Mouse (Mus musculus) neural tube, embryonic 13.5 days (tissue): Measurements from ENCODE around the gene Spryd3. TPM values are rescaled to one million over a fixed set of nuclear protein-coding genes. Genes with fewer than 3 reads are reported as not detected.

Source experiments
- ATAC-seq: fragments of 200-750 bp; cut with Nextera tagmentation; 2 replicates; pipeline ENCODE4 v1.8.0; 2017; ENCODE audit warnings: low read depth, mild to moderate bottlenecking, moderate TSS enrichment, moderate library complexity
- H3K27ac ChIP-seq: fragments of 300-500 bp; sonication (generic); replicated peaks from 2 replicates; pipeline ENCODE4 v1.5.1; 2015; ENCODE audit warnings: moderate library complexity, mild to moderate bottlenecking, inconsistent platforms
- H3K27me3 ChIP-seq: fragments of 300-500 bp; sonication (generic); 2 replicates; pipeline ENCODE4 v1.6.1; 2015; ENCODE audit warnings: mild to moderate bottlenecking, inconsistent platforms
- H3K36me3 ChIP-seq: fragments of 300-500 bp; sonication (generic); 2 replicates; pipeline ENCODE4 v1.6.1; 2015; ENCODE audit warnings: mild to moderate bottlenecking, inconsistent platforms
- H3K4me1 ChIP-seq: fragments of 300-500 bp; sonication (generic); replicated peaks from 2 replicates; pipeline ENCODE4 v1.6.1; 2015; ENCODE audit warnings: inconsistent platforms
- H3K4me2 ChIP-seq: fragments of 300-500 bp; sonication (generic); 2 replicates; pipeline ENCODE4 v1.6.1; 2015; ENCODE audit warnings: inconsistent platforms, mild to moderate bottlenecking, moderate library complexity
- H3K4me3 ChIP-seq: fragments of 300-500 bp; sonication (generic); 2 replicates; pipeline ENCODE4 v1.5.1; 2015; ENCODE audit warnings: mild to moderate bottlenecking, inconsistent platforms
- H3K9ac ChIP-seq: fragments of 300-500 bp; sonication (generic); 2 replicates; pipeline ENCODE4 v1.6.1; 2015; ENCODE audit warnings: moderate library complexity, mild to moderate bottlenecking, inconsistent platforms
- H3K9me3 ChIP-seq: fragments of 300-500 bp; sonication (generic); 2 replicates; pipeline ENCODE4 v1.6.1; 2016; ENCODE audit warnings: inconsistent platforms
- WGBS: fragments of 180-500 bp; shearing (Covaris S2); methylation state at CpG from one replicate; pipeline ENCODE4 v1.1.7; 2015; 5-methylcytosine and 5-hydroxymethylcytosine counted together
- polyA plus RNA-seq: library from polyadenylated mRNA; unstranded; fragments of >200 nt; fragmentation: Nextera tagmentation; extraction: Ambion mirVana; gene quantifications from 2 replicates; pipeline ENCODE4 v1.2.1, GENCODE M21; 2015

Spryd3 gene
- polyA plus RNA-seq, 1 experiment from 2014 or later = 54.1 TPM

- peak overlapping the region; percentile 37 for H3K4me2 ChIP-seq
- H3K4me3 ChIP-seq = no peak overlapping the region
- WGBS = 11% methylated on average over 19 of the region's 19 CpGs
- no peak overlapping the region for H3K27ac ChIP-seq
- ATAC-seq = no peak
- peak overlapping the region; percentile 34; the same call in 1 of the 2 replicates for H3K9ac ChIP-seq
- no peaks in the 10 kb centered on the region for H3K9me3 ChIP-seq
- H3K27me3 ChIP-seq = peaks cover 45% of the 10 kb centered on the region
- H3K4me1 ChIP-seq = peaks cover 8% of the 10 kb centered on the region
- H3K36me3 ChIP-seq = no peaks in the 10 kb centered on the region
Observed at GRCm38 (mm10) chr15:102144726-102145125, 8.7 kb upstream of the Spryd3 start.

- H3K9me3 ChIP-seq = no peaks in the 10 kb centered on the region
- no peak for ATAC-seq
- H3K27ac ChIP-seq = no peak within 1 kb of the TSS
- peak within 1 kb of the TSS; percentile 37 for H3K4me2 ChIP-seq
- H3K9ac ChIP-seq = peak within 1 kb of the TSS; percentile 34; the same call in 1 of the 2 replicates
- no peak within 1 kb of the TSS for H3K4me3 ChIP-seq
- no peaks in the 10 kb centered on the region for H3K36me3 ChIP-seq
- 4% methylated on average over 22 of the region's 22 CpGs for WGBS
- H3K4me1 ChIP-seq = peaks cover 8% of the 10 kb centered on the region
- peaks cover 45% of the 10 kb centered on the region for H3K27me3 ChIP-seq
Observed at GRCm38 (mm10) chr15:102144274-102144711, 8.3 kb upstream of the Spryd3 start, which contains the start of gene Igfbp6. Igfbp6 (plus strand) TSS chr15:102144362.

- Histone ChIP-seq H3K27me3 (peaks cover 45% of the 10 kb centered on the region), H3K4me2 (no peak overlapping the region), H3K4me3 (no peak overlapping the region), H3K9me3 (no peaks in the 10 kb centered on the region), H3K27ac (no peak overlapping the region), H3K9ac (no peak overlapping the region), H3K4me1 (peaks cover 8% of the 10 kb centered on the region), H3K36me3 (no peaks in the 10 kb centered on the region)
- 56% methylated on average over 23 of the region's 23 CpGs for WGBS
- no peak for ATAC-seq
Observed at GRCm38 (mm10) chr15:102142914-102143912, 7.2 kb upstream of the Spryd3 start.

- WGBS = 89% methylated on average over 5 of the region's 5 CpGs
- H3K9me3 ChIP-seq = no peaks in the 10 kb centered on the region
- H3K36me3 ChIP-seq = no peaks in the 10 kb centered on the region
- H3K4me3 ChIP-seq = no peak overlapping the region
- peaks cover 17% of the 10 kb centered on the region for H3K4me1 ChIP-seq
- no peak overlapping the region for H3K4me2 ChIP-seq
- H3K27ac ChIP-seq = no peak overlapping the region
- no peak for ATAC-seq
- peaks cover 43% of the 10 kb centered on the region for H3K27me3 ChIP-seq
- H3K9ac ChIP-seq = no peak overlapping the region
Observed at GRCm38 (mm10) chr15:102141120-102141519, 5.1 kb upstream of the Spryd3 start.

GRCm38 (mm10) chr15:102135522-102136128 lies 409 bp downstream of the Spryd3 start:
- Histone ChIP-seq H3K4me1 (peaks cover 23% of the 10 kb centered on the region), H3K27me3 (no peaks in the 10 kb centered on the region), H3K9me3 (no peaks in the 10 kb centered on the region), H3K9ac (peak overlapping the region; percentile 89), H3K27ac (peak overlapping the region; percentile 86), H3K36me3 (peaks cover 25% of the 10 kb centered on the region), H3K4me2 (peak overlapping the region; percentile 87), H3K4me3 (peak overlapping the region; percentile 86)
- whole genome bisulfite sequencing = 2% methylated on average over 35 of the region's 35 CpGs
- peak; percentile 78 for ATAC-seq

- ATAC-seq = no peak
- no peaks in the 10 kb centered on the region for H3K27me3 ChIP-seq
- H3K4me1 ChIP-seq = peaks cover 23% of the 10 kb centered on the region
- 87% methylated on average over 2 of the region's 2 CpGs for WGBS
- H3K9me3 ChIP-seq = no peaks in the 10 kb centered on the region
- H3K27ac ChIP-seq = no peak overlapping the region
- peak overlapping the region; percentile 86 for H3K4me3 ChIP-seq
- H3K4me2 ChIP-seq = peak overlapping the region; percentile 87
- H3K36me3 ChIP-seq = peaks cover 34% of the 10 kb centered on the region
- peak overlapping the region; percentile 89; the same call in 1 of the 2 replicates for H3K9ac ChIP-seq
Observed at GRCm38 (mm10) chr15:102134709-102135108, 1.3 kb downstream of the Spryd3 start.

- Histone ChIP-seq H3K4me3 (no peak overlapping the region), H3K4me1 (peaks cover 23% of the 10 kb centered on the region), H3K9ac (no peak overlapping the region), H3K9me3 (no peaks in the 10 kb centered on the region), H3K27me3 (no peaks in the 10 kb centered on the region), H3K4me2 (no peak overlapping the region), H3K36me3 (peaks cover 48% of the 10 kb centered on the region), H3K27ac (no peak overlapping the region)
- 87% methylated on average over 9 of the region's 9 CpGs for WGBS
- ATAC-seq = no peak
Observed at GRCm38 (mm10) chr15:102133314-102133713, 2.7 kb downstream of the Spryd3 start.

- Histone ChIP-seq H3K4me3 (no peak overlapping the region), H3K9me3 (no peaks in the 10 kb centered on the region), H3K36me3 (peaks cover 88% of the 10 kb centered on the region), H3K9ac (no peak overlapping the region), H3K27me3 (no peaks in the 10 kb centered on the region), H3K4me2 (no peak overlapping the region), H3K27ac (no peak overlapping the region), H3K4me1 (no peaks in the 10 kb centered on the region)
- ATAC-seq = no peak
- 78% methylated on average over 2 of the region's 2 CpGs for WGBS
Observed at GRCm38 (mm10) chr15:102126303-102126702, 9.7 kb downstream of the Spryd3 start.

- 88% methylated on average over 5 of the region's 5 CpGs for WGBS
- Histone ChIP-seq H3K27ac (no peak overlapping the region), H3K36me3 (peaks cover 90% of the 10 kb centered on the region), H3K9ac (no peak overlapping the region), H3K9me3 (no peaks in the 10 kb centered on the region), H3K4me3 (no peak overlapping the region), H3K27me3 (no peaks in the 10 kb centered on the region), H3K4me1 (peaks cover 29% of the 10 kb centered on the region), H3K4me2 (no peak overlapping the region)
- ATAC-seq = no peak
Observed at GRCm38 (mm10) chr15:102120530-102120929, 15.5 kb downstream of the Spryd3 start.

- Histone ChIP-seq H3K9ac (no peak overlapping the region), H3K9me3 (no peaks in the 10 kb centered on the region), H3K36me3 (peaks cover 87% of the 10 kb centered on the region), H3K4me1 (peaks cover 29% of the 10 kb centered on the region), H3K4me2 (no peak overlapping the region), H3K27me3 (no peaks in the 10 kb centered on the region), H3K4me3 (no peak overlapping the region), H3K27ac (no peak overlapping the region)
- no peak for ATAC-seq
- 71% methylated on average over 2 of the region's 2 CpGs for WGBS
Observed at GRCm38 (mm10) chr15:102119831-102120170, 16.2 kb downstream of the Spryd3 start.

- Histone ChIP-seq H3K27ac (no peak overlapping the region), H3K4me2 (no peak overlapping the region), H3K27me3 (no peaks in the 10 kb centered on the region), H3K9ac (0 out of 2 replicates have a peak overlapping the region, but pooled peaks have one; percentile 8), H3K36me3 (peaks cover 82% of the 10 kb centered on the region), H3K4me1 (peaks cover 29% of the 10 kb centered on the region), H3K9me3 (no peaks in the 10 kb centered on the region), H3K4me3 (no peak overlapping the region)
- no peak for ATAC-seq
- whole genome bisulfite sequencing = 72% methylated on average over 8 of the region's 8 CpGs
Observed at GRCm38 (mm10) chr15:102119121-102119830, 16.8 kb downstream of the Spryd3 start.

- no peak for ATAC-seq
Observed at GRCm38 (mm10) chr15:102118591-102118990, 17.4 kb downstream of the Spryd3 start.

More at GRCm38 (mm10) chr15:102118591-102118990, 17.4 kb downstream of the Spryd3 start:
- Histone ChIP-seq H3K27me3 (no peaks in the 10 kb centered on the region), H3K36me3 (peaks cover 80% of the 10 kb centered on the region), H3K27ac (no peak overlapping the region), H3K9ac (no peak overlapping the region), H3K4me3 (no peak overlapping the region), H3K4me2 (no peak overlapping the region), H3K4me1 (peaks cover 34% of the 10 kb centered on the region), H3K9me3 (no peaks in the 10 kb centered on the region)
- 96% methylated on average over 4 of the region's 4 CpGs for WGBS
